ENCODE assay signal across 20 mouse cellular contexts in the genomic region with DNA sequence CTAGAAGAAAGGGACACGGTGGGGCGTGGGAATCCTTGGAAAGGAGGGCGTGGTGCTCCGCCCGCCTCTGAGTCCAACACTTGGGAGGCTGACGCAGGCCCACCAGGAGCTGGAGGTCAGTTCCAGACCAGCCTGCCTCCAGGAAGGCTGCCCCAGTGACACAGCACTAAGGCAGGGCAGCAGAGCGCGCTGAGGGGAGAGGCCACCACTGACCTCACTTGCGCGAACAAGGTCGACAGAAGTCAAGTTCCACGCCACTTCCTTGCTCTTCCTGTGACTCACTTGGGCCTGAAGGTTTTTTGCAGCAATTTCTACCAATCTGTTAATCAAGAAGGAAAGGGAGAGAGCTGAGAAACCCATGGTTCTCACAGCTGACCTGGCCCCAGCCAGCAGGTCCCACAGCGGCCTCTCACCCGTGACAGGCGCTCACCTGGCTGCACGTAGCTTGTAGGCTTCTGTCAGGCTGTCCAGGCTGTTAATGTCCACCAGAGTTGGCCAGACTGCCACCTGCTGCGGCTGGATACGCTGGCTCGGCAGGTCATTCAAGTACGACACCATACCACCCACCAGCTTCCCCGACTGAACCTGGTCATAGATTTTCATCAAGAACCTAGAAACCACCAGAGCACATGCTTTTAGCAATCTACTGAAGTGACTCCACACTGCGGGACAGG. TPM values are rescaled to one million over a fixed set of nuclear protein-coding genes. Genes with fewer than 3 reads are reported as not detected.
DNase-seq lines count a peak whose midpoint lies in the region; ATAC-seq and TF ChIP-seq lines count a peak whose summit lies in the region.
"Had no signal": no experiment of that assay in that cellular context is flagged by ENCODE, and none has a peak within 500 bp of the region (broad histone marks: within the 10 kb centered on the region; RNA-seq: fewer than 3 reads in every experiment).

No protein-coding gene starts in this region.

- H3K27ac ChIP-seq in kidney, adult 2 months (ENCODE audit: insufficient read depth, low read depth, low read length), result peak overlapping the region; percentile 89
- H3K27ac ChIP-seq: embryonic facial prominence, embryonic 15.5 days; forebrain, embryonic 12.5 days; hindbrain, embryonic 13.5 days; midbrain, embryonic 12.5 days had no signal

- 0 out of 2 replicates have a peak, but pooled peaks have one; percentile 0 for TF ChIP-seq CTCF in kidney, adult 2 months (conservative IDR thresholded peaks at IDR 0.05; ENCODE audit: insufficient read depth, insufficient read length, low read depth, low read length)

- peaks cover 36% of the 10 kb centered on the region; the same call in 1 of the 2 replicates for H3K4me1 ChIP-seq in kidney, adult 2 months (ENCODE audit: control insufficient read depth, insufficient read depth, low read length)
- H3K4me1 ChIP-seq: embryonic facial prominence, embryonic 15.5 days; forebrain, embryonic 12.5 days; hindbrain, embryonic 13.5 days; midbrain, embryonic 12.5 days had no signal

- no peak for TF ChIP-seq POLR2A in kidney, adult 2 months (IDR thresholded peaks at IDR 0.05; ENCODE audit: low read depth, low read length)

- peak; percentile 75 for DNase-seq in 416B (ENCODE audit: low read depth)
- DNase-seq in adrenal gland, postnatal 10 days, result peak; percentile 69
- peak; percentile 89 for DNase-seq in kidney, adult 2 months
- DNase-seq in kidney, postnatal 14 days, result peak; percentile 78
- no peak for DNase-seq in frontal cortex, postnatal 25 days (ENCODE audit: low spot score in 2 of 2)
- DNase-seq in left cerebral cortex, postnatal 10 days (ENCODE audit: extremely low spot score in 1 of 2, low spot score in 2 of 2), result no peak
- DNase-seq: cerebellum, adult 9-10 months; embryo, embryonic 11 days; gastrocnemius, postnatal 36 days; heart, postnatal 10 days; layer of hippocampus, postnatal 36 days; left cerebral cortex, postnatal 4 days; retina, postnatal 1 day; thymus, postnatal 4 days had no signal

- ATAC-seq in monocyte, adult 5-6 weeks (replicated peaks; ENCODE audit: insufficient number of reproducible peaks, low FRiP score, low TSS enrichment, poor library complexity, severe bottlenecking), result no peak

- no peaks in the 10 kb centered on the region for H3K27me3 ChIP-seq in kidney, adult 2 months (replicated peaks; ENCODE audit: control insufficient read depth, insufficient read depth, low read length)
- H3K27me3 ChIP-seq: embryonic facial prominence, embryonic 15.5 days; forebrain, embryonic 12.5 days; hindbrain, embryonic 13.5 days; midbrain, embryonic 12.5 days had no signal

- H3K36me3 ChIP-seq in kidney, adult 2 months (ENCODE audit: control insufficient read depth, insufficient read depth, low read length), result peaks cover 28% of the 10 kb centered on the region

- 38% methylated on average over 22 of the region's 22 CpGs for WGBS in kidney, adult 2 months

- intact Hi-C loops in left cerebral cortex, postnatal 10 days (cut with DNase I), result no loop called here

- no peak overlapping the region for H3K4me3 ChIP-seq in kidney, adult 2 months (ENCODE audit: insufficient read depth, low read depth, low read length)
- H3K4me3 ChIP-seq: embryonic facial prominence, embryonic 15.5 days; forebrain, embryonic 12.5 days; hindbrain, embryonic 13.5 days; midbrain, embryonic 12.5 days; myocyte had no signal

RNA-seq across cellular contexts. Expression of a gene that starts 6.9 kb away (rescaled TPM):
- total RNA-seq in adrenal gland, postnatal 10 days (2021), result 10 to 100 TPM; 26.5 to 34.4 TPM
- 24.0 TPM in 2 replicates for polyA plus RNA-seq in kidney, adult 2 months (2012; rRNA removed)
- total RNA-seq in left cerebral cortex, postnatal 10 days (2021), result 100 to 1,000 TPM in 1 of 2 experiments, 10 to 100 TPM in 1; 96.2 to 100 TPM
- 12.9 to 31.1 TPM (median 16.4 TPM) in 3 replicates for total RNA-seq in monocyte, adult 5-6 weeks (2017)

RNA-seq across cellular contexts. Expression of a gene that starts 23.7 kb away (rescaled TPM):
- total RNA-seq in adrenal gland, postnatal 10 days (2021), result 10 to 100 TPM; 17.8 to 24.4 TPM
- 20.1 and 21.0 TPM in 2 replicates for polyA plus RNA-seq in kidney, adult 2 months (2012; rRNA removed)
- total RNA-seq in left cerebral cortex, postnatal 10 days (2021), result 10 to 100 TPM; 44.8 to 50.9 TPM
- total RNA-seq in monocyte, adult 5-6 weeks (2017), result 27.4 to 31.3 TPM (median 30.8 TPM) in 3 replicates

RNA-seq across cellular contexts. Expression of a gene that starts 23.9 kb away (rescaled TPM):
- total RNA-seq in adrenal gland, postnatal 10 days (2021), result 100 to 1,000 TPM; 177 to 242 TPM
- 251 and 265 TPM in 2 replicates for polyA plus RNA-seq in kidney, adult 2 months (2012; rRNA removed)
- total RNA-seq in left cerebral cortex, postnatal 10 days (2021), result 100 to 1,000 TPM; 110 to 118 TPM
- 26.1 to 35.6 TPM (median 28.5 TPM) in 3 replicates for total RNA-seq in monocyte, adult 5-6 weeks (2017)

RNA-seq across cellular contexts. Expression of a gene that starts 36.2 kb away (rescaled TPM):
- 10 to 100 TPM; 86.8 to 94.1 TPM for total RNA-seq in adrenal gland, postnatal 10 days (2021)
- polyA plus RNA-seq in kidney, adult 2 months (2012; rRNA removed), result 69.9 and 70.7 TPM in 2 replicates
- 10 to 100 TPM; 52.2 to 54.6 TPM for total RNA-seq in left cerebral cortex, postnatal 10 days (2021)
- 10.7 to 28.4 TPM (median 15.3 TPM) in 3 replicates for total RNA-seq in monocyte, adult 5-6 weeks (2017)

RNA-seq across cellular contexts. Expression of a gene that starts 44.0 kb away (rescaled TPM):
- total RNA-seq in adrenal gland, postnatal 10 days (2021), result 1 to 10 TPM; 6.3 to 8.1 TPM
- 9.5 and 9.6 TPM in 2 replicates for polyA plus RNA-seq in kidney, adult 2 months (2012; rRNA removed)
- 1 to 10 TPM; 6.2 to 6.6 TPM for total RNA-seq in left cerebral cortex, postnatal 10 days (2021)
- 13.9 to 23.1 TPM (median 20.1 TPM) in 3 replicates for total RNA-seq in monocyte, adult 5-6 weeks (2017)

Comparison
In these comparisons a context has a peak if more than half of its experiments do, and no peak if none do; other contexts are left out.
1. DNase-seq: peak in 416B (single experiment), adrenal gland, postnatal 10 days (single experiment), kidney, adult 2 months (single experiment) and kidney, postnatal 14 days (single experiment); none in frontal cortex, postnatal 25 days (0 of 2) and left cerebral cortex, postnatal 10 days (0 of 2).